Comparison of ENCODE assay signal across 9 mouse cellular contexts in the genomic region with DNA sequence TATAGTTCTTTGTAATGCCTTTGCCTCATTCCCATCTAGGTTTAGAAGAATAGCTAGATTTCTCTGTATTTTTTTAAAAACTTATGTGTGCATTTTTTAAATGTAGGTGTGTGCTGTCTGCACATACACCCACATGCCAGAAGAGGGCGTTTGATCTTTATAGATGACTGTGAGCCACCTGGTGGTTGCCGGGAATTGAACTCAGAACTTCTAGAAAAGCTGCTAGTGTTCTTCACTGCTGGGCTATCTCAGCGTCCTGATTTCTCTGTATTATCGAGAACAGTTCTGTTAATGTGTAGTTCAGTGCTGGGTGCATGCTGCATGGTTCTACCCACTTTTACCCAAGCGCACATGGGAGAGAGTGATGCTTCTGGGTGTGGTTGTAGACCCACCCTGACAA. TPM values are rescaled to one million over a fixed set of nuclear protein-coding genes. Genes with fewer than 3 reads are reported as not detected.
DNase-seq lines count a peak whose midpoint lies in the region; ATAC-seq lines count a peak whose summit lies in the region.
"Had no signal": no experiment of that assay in that cellular context is flagged by ENCODE, and none has a peak within 500 bp of the region (broad histone marks: within the 10 kb centered on the region; RNA-seq: fewer than 3 reads in every experiment).

No protein-coding gene starts in this region.

- no peak overlapping the region for H3K4me3 ChIP-seq in forebrain, embryonic 11.5 days (ENCODE audit: low read depth, low read length)

- ATAC-seq in neutrophil, adult 5-6 weeks (ENCODE audit: extremely low read depth, insufficient number of reproducible peaks, low FRiP score, poor library complexity, severe bottlenecking): peak; percentile 27; the same call in 1 of the 2 replicates
- ATAC-seq in forebrain, embryonic 11.5 days (replicated peaks; ENCODE audit: low FRiP score): no peak

- no peaks in the 10 kb centered on the region for H3K9me3 ChIP-seq in forebrain, embryonic 11.5 days (ENCODE audit: control insufficient read depth, low read length)

- no peaks in the 10 kb centered on the region; the same call in 1 of the 2 replicates for H3K4me1 ChIP-seq in forebrain, embryonic 11.5 days (replicated peaks; ENCODE audit: control insufficient read depth, insufficient read depth, low read length)

- no peaks in the 10 kb centered on the region for H3K27me3 ChIP-seq in forebrain, embryonic 11.5 days (ENCODE audit: control insufficient read depth, insufficient read depth, low read length)

- H3K9ac ChIP-seq in forebrain, embryonic 11.5 days (ENCODE audit: low read length): no peak overlapping the region

- H3K36me3 ChIP-seq in forebrain, embryonic 11.5 days (ENCODE audit: control insufficient read depth, insufficient read depth, low read length): no peaks in the 10 kb centered on the region

- WGBS in forebrain, embryonic 11.5 days: 72% methylated on average over 5 of the region's 5 CpGs

- H3K27ac ChIP-seq in forebrain, embryonic 11.5 days (ENCODE audit: low read depth, low read length): no peak overlapping the region

- peak; percentile 39 to 41 for DNase-seq in cerebellum, adult 18-20 months
- DNase-seq in cerebellum, postnatal 4 days (ENCODE audit: low spot score in 2 of 2): no peak
- peak; percentile 20 to 28 for DNase-seq in layer of hippocampus, postnatal 10 days (ENCODE audit: low spot score in 2 of 2)
- no peak for DNase-seq in layer of hippocampus, adult 9-10 months (ENCODE audit: low spot score)
- DNase-seq in c-Kit-negative CD71-positive TER-119-positive erythroid progenitor cells, embryonic 14.5 days (ENCODE audit: low read depth, low spot score): peak; percentile 54
- peak; percentile 49 to 55 for DNase-seq in kidney, postnatal 25 days
- DNase-seq in forebrain, embryonic 11.5 days (ENCODE audit: low spot score): no peak

- H3K4me2 ChIP-seq in forebrain, embryonic 11.5 days (ENCODE audit: low read depth, low read length, severe bottlenecking): no peak overlapping the region

RNA-seq across cellular contexts. Expression of a gene that starts 2.5 kb away (rescaled TPM):
- total RNA-seq in layer of hippocampus, postnatal 10 days (2021): 100 to 1,000 TPM; 253 to 296 TPM
- total RNA-seq in neutrophil, adult 5-6 weeks (2017): 81.3 and 85.7 TPM in 2 replicates
- 103 and 104 TPM in 2 replicates for polyA plus RNA-seq in forebrain, embryonic 11.5 days (2014; fragmentation: Nextera tagmentation; extraction: Ambion mirVana)

RNA-seq across cellular contexts. Expression of a gene that starts 25.9 kb away (rescaled TPM):
- total RNA-seq in layer of hippocampus, postnatal 10 days (2021): 10 to 100 TPM; 75.7 to 87.8 TPM
- 54.2 and 61.4 TPM in 2 replicates for total RNA-seq in neutrophil, adult 5-6 weeks (2017)
- polyA plus RNA-seq in forebrain, embryonic 11.5 days (2014; fragmentation: Nextera tagmentation; extraction: Ambion mirVana): 143 and 148 TPM in 2 replicates

RNA-seq across cellular contexts. Expression of a gene that starts 29.8 kb away (rescaled TPM):
- not detected for total RNA-seq in layer of hippocampus, postnatal 10 days (2021)
- 0.35 TPM in 1 of 2 replicates, not detected in the other for total RNA-seq in neutrophil, adult 5-6 weeks (2017)
- polyA plus RNA-seq in forebrain, embryonic 11.5 days (2014; fragmentation: Nextera tagmentation; extraction: Ambion mirVana): 0.15 TPM in 1 of 2 replicates, not detected in the other
- total RNA-seq: hematopoietic stem cell, adult 5-6 weeks had no signal

Comparison
In these comparisons a context has a peak if more than half of its experiments do, and no peak if none do; other contexts are left out.
1. DNase-seq: peak in cerebellum, adult 18-20 months (2 of 2), layer of hippocampus, postnatal 10 days (2 of 2), c-Kit-negative CD71-positive TER-119-positive erythroid progenitor cells, embryonic 14.5 days (single experiment) and kidney, postnatal 25 days (2 of 2); none in cerebellum, postnatal 4 days (0 of 2), layer of hippocampus, adult 9-10 months (single experiment) and forebrain, embryonic 11.5 days (single experiment).